Mouse (Mus musculus) MEL (cell line): ENCODE results near the gene Smchd1. TPM values are rescaled to one million over a fixed set of nuclear protein-coding genes. Genes with fewer than 3 reads are reported as not detected.

Source experiments
- DNase-seq: peaks from one replicate; pipeline ENCODE4 v3.0.0; 2011; ENCODE audit warnings: low read depth, low spot score
- H3K27ac ChIP-seq: 2 replicates; pipeline ENCODE4 v1.5.1; 2012; ENCODE audit warnings: low read depth, mild to moderate bottlenecking, control low read depth, low read length, moderate library complexity; ENCODE audit not compliant: control insufficient read depth
- H3K27me3 ChIP-seq, 2 experiments: fragments of 150-350 bp in 1 of 2; sonication (generic) in 1 of 2; 2 replicates each; pipeline ENCODE4 v1.6.1; 2012; ENCODE audit warnings: low read length in 2 of 2, mild to moderate bottlenecking in 2 of 2, improper control_type of control experiment in 1 of 2, moderate library complexity in 1 of 2; ENCODE audit not compliant: insufficient read depth in 2 of 2, control insufficient read depth in 1 of 2
- H3K36me3 ChIP-seq, 2 experiments: 2 replicates each; pipeline ENCODE4 v1.6.1; 2012 to 2014; ENCODE audit warnings: low read length in 2 of 2, improper control_type of control experiment in 1 of 2, inconsistent platforms in 1 of 2, mild to moderate bottlenecking in 1 of 2; ENCODE audit not compliant: insufficient read depth in 2 of 2, control insufficient read depth in 1 of 2
- H3K4me1 ChIP-seq, 2 experiments: fragments of 150-350 bp in 1 of 2; sonication (generic) in 1 of 2; 2 replicates each; pipeline ENCODE4 v1.6.1; 2012; ENCODE audit warnings: low read length in 2 of 2, improper control_type of control experiment in 1 of 2, mild to moderate bottlenecking in 1 of 2; ENCODE audit not compliant: insufficient read depth in 2 of 2, control insufficient read depth in 1 of 2
- H3K4me3 ChIP-seq, 2 experiments: fragments of 150-350 bp in 1 of 2; sonication (generic) in 1 of 2; 2 replicates each; pipeline ENCODE4 v1.5.1; 2012; ENCODE audit warnings: low read depth in 2 of 2, low read length in 2 of 2, mild to moderate bottlenecking in 2 of 2, moderate library complexity in 2 of 2, control low read depth in 1 of 2, improper control_type of control experiment in 1 of 2; ENCODE audit not compliant: control insufficient read depth in 1 of 2, insufficient read depth in 1 of 2
- H3K79me2 ChIP-seq: 2 replicates; pipeline ENCODE4 v1.6.1; 2012; ENCODE audit warnings: mild to moderate bottlenecking, low read length, moderate library complexity; ENCODE audit not compliant: control insufficient read depth, poor library complexity, insufficient read depth
- H3K9ac ChIP-seq: 2 replicates; pipeline ENCODE4 v1.6.1; 2012; ENCODE audit warnings: low read depth, mild to moderate bottlenecking, control low read depth, low read length, moderate library complexity; ENCODE audit not compliant: control insufficient read depth, poor library complexity, severe bottlenecking
- H3K9me3 ChIP-seq: fragments of 150-350 bp; sonication (generic); replicated peaks from 2 replicates; pipeline ENCODE4 v1.6.1; 2012; ENCODE audit warnings: mild to moderate bottlenecking, low read length, improper control_type of control experiment, moderate library complexity; ENCODE audit not compliant: insufficient read depth
- BHLHE40 ChIP-seq: IDR thresholded peaks from 2 replicates; pipeline ENCODE4 v1.6.1; 2012; ENCODE audit warnings: low read depth, mild to moderate bottlenecking, inconsistent platforms, low read length, improper control_type of control experiment, borderline replicate concordance
- CHD2 ChIP-seq: IDR thresholded peaks from 2 replicates; pipeline ENCODE4 v1.6.1; 2011; ENCODE audit warnings: low read length, improper control_type of control experiment
- EP300 ChIP-seq, 2 experiments: IDR thresholded peaks; 2 replicates each; pipeline ENCODE4 v1.6.1; 2011; ENCODE audit warnings: improper control_type of control experiment in 2 of 2, low read length in 2 of 2, low read depth in 1 of 2, mild to moderate bottlenecking in 1 of 2
- GATA1 ChIP-seq: IDR thresholded peaks from 2 replicates; pipeline ENCODE4 v1.6.1; 2011; ENCODE audit warnings: low read depth, low read length, improper control_type of control experiment
- HCFC1 ChIP-seq: IDR thresholded peaks from 2 replicates; pipeline ENCODE4 v1.6.1; 2012; ENCODE audit warnings: low read depth, mild to moderate bottlenecking, inconsistent platforms, low read length, improper control_type of control experiment, moderate library complexity
- MAFK ChIP-seq: IDR thresholded peaks from 2 replicates; pipeline ENCODE4 v1.6.1; 2011; ENCODE audit warnings: low read depth, mild to moderate bottlenecking, low read length, improper control_type of control experiment, borderline replicate concordance
- MAX ChIP-seq: IDR thresholded peaks from 2 replicates; pipeline ENCODE4 v1.6.1; 2011; ENCODE audit warnings: low read length, improper control_type of control experiment
- MAZ ChIP-seq: IDR thresholded peaks from 2 replicates; pipeline ENCODE4 v1.6.1; 2012; ENCODE audit warnings: low read depth, mild to moderate bottlenecking, inconsistent platforms, low read length, improper control_type of control experiment
- MEF2A ChIP-seq: IDR thresholded peaks from 2 replicates; pipeline ENCODE4 v1.6.1; 2014; ENCODE audit warnings: low read depth, mild to moderate bottlenecking, inconsistent platforms, low read length, improper control_type of control experiment; ENCODE audit not compliant: poor library complexity, insufficient replicate concordance, severe bottlenecking; ENCODE audit errors: extremely low read depth
- MXI1 ChIP-seq: IDR thresholded peaks from 2 replicates; pipeline ENCODE4 v1.6.1; 2011; ENCODE audit warnings: mild to moderate bottlenecking, low read depth, low read length, improper control_type of control experiment
- MYC ChIP-seq: IDR thresholded peaks from 2 replicates; pipeline ENCODE4 v1.6.1; 2011; ENCODE audit warnings: low read depth, mild to moderate bottlenecking, low read length, improper control_type of control experiment, moderate library complexity
- NRF1 ChIP-seq: IDR thresholded peaks from 2 replicates; pipeline ENCODE4 v1.6.1; 2014; ENCODE audit warnings: low read depth, mild to moderate bottlenecking, inconsistent platforms, low read length, improper control_type of control experiment, moderate library complexity; ENCODE audit not compliant: poor library complexity, insufficient read depth, severe bottlenecking
- POLR2A ChIP-seq, 2 experiments: IDR thresholded peaks; 2 replicates each; pipeline ENCODE4 v1.6.1; 2011 to 2012; ENCODE audit warnings: low read length in 2 of 2, mild to moderate bottlenecking in 2 of 2, control low read depth in 1 of 2, improper control_type of control experiment in 1 of 2, low read depth in 1 of 2, moderate library complexity in 1 of 2; ENCODE audit not compliant: control insufficient read depth in 1 of 2, insufficient read depth in 1 of 2, poor library complexity in 1 of 2
- RAD21 ChIP-seq: IDR thresholded peaks from 2 replicates; pipeline ENCODE4 v1.6.1; 2011; ENCODE audit warnings: mild to moderate bottlenecking, low read depth, low read length, improper control_type of control experiment
- RCOR1 ChIP-seq: IDR thresholded peaks from 2 replicates; pipeline ENCODE4 v1.6.1; 2012; ENCODE audit warnings: low read depth, mild to moderate bottlenecking, inconsistent platforms, low read length, improper control_type of control experiment
- SIN3A ChIP-seq: IDR thresholded peaks from 2 replicates; pipeline ENCODE4 v1.6.1; 2012; ENCODE audit warnings: low read length, improper control_type of control experiment, inconsistent platforms
- TBP ChIP-seq: IDR thresholded peaks from 2 replicates; pipeline ENCODE4 v1.8.0; 2011; ENCODE audit warnings: low read depth, low read length, improper control_type of control experiment
- USF2 ChIP-seq, 2 experiments: IDR thresholded peaks; 2 replicates each; pipeline ENCODE4 v1.6.1; 2011 to 2012; ENCODE audit warnings: improper control_type of control experiment in 2 of 2, low read length in 2 of 2, borderline replicate concordance in 1 of 2, inconsistent platforms in 1 of 2, low read depth in 1 of 2, mild to moderate bottlenecking in 1 of 2; ENCODE audit not compliant: insufficient read depth in 1 of 2
- ZNF384 ChIP-seq: IDR thresholded peaks from 2 replicates; pipeline ENCODE4 v1.6.1; 2012; ENCODE audit warnings: low read depth, mild to moderate bottlenecking, inconsistent platforms, low read length, improper control_type of control experiment
- polyA plus RNA-seq, 2 experiments: library from polyadenylated mRNA; stranded (reverse) in 1 of 2; unstranded in 1 of 2; fragments of >175 nt in 1 of 2; fragments of >200 nt in 1 of 2; gene quantifications; 2 replicates each; pipeline versions ENCODE4 v1.2.1 to v1.2.4; 2012; ENCODE audit warnings: low replicate concordance in 2 of 2, low read depth in 1 of 2; ENCODE audit not compliant: insufficient read length in 2 of 2, insufficient read depth in 1 of 2, missing spikeins in 1 of 2
- total RNA-seq: library from RNA; depleted of rRNA; stranded (reverse); fragments of 300-350 nt; gene quantifications from 2 replicates; pipeline ENCODE4 v1.2.3, GENCODE M21; 2012

Gene Smchd1
- total and polyA plus RNA-seq, 3 experiments, result 43.6 to 164 (median 45.7) TPM

DNA sequence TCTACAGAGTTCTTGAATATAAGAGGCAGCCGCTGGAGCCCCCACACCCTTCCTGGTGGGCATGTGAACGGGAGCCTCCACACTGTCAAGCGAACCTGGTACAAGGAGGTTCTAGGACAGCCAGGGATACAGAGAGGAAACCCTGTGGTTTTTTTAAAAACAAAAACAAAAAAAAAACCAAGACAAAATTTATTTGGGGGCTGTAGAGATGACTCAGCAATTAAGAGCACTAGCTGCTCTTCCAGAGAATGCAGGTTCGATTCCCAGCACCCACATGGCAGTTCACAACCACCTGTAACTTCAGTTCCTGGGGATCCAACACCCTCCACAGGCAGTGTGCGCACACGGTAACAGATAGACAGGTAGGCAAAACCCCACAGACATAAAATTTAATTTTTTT, 136.5 kb downstream of the Smchd1 start:
- H3K79me2 ChIP-seq, result no peaks in the 10 kb centered on the region
- no peak overlapping the region for H3K4me3 ChIP-seq
- H3K4me1 ChIP-seq, result no peaks in the 10 kb centered on the region
- H3K9ac ChIP-seq, result no peak overlapping the region
- no peaks in the 10 kb centered on the region for H3K27me3 ChIP-seq
- H3K27ac ChIP-seq, result no peak overlapping the region
- H3K36me3 ChIP-seq, result no peaks in the 10 kb centered on the region
- no peak for DNase-seq
- H3K9me3 ChIP-seq, result no peaks in the 10 kb centered on the region
- no peak for TF ChIP-seq MEF2A
- TF ChIP-seq MAFK, result no peak
- no peak for TF ChIP-seq MAZ
- no peak for TF ChIP-seq MYC
- TF ChIP-seq RCOR1, result no peak
- no peak for TF ChIP-seq GATA1
- no peak for TF ChIP-seq MAX
- TF ChIP-seq POLR2A (IDR thresholded peaks at IDR 0.05; ENCODE audit: control insufficient read depth in 1 of 2, insufficient read depth in 1 of 2, low read depth in 1 of 2, low read length in 2 of 2, poor library complexity in 1 of 2), result no peak
- no peak for TF ChIP-seq EP300 (IDR thresholded peaks at IDR 0.05; ENCODE audit: low read depth in 1 of 2, low read length in 2 of 2)
- no peak for TF ChIP-seq TBP
- TF ChIP-seq USF2 (IDR thresholded peaks at IDR 0.05; ENCODE audit: borderline replicate concordance in 1 of 2, insufficient read depth in 1 of 2, low read depth in 1 of 2, low read length in 2 of 2), result no peak
- no peak for TF ChIP-seq ZNF384
- TF ChIP-seq MXI1, result no peak
- TF ChIP-seq NRF1, result no peak
- no peak for TF ChIP-seq SIN3A
- no peak for TF ChIP-seq RAD21

DNA sequence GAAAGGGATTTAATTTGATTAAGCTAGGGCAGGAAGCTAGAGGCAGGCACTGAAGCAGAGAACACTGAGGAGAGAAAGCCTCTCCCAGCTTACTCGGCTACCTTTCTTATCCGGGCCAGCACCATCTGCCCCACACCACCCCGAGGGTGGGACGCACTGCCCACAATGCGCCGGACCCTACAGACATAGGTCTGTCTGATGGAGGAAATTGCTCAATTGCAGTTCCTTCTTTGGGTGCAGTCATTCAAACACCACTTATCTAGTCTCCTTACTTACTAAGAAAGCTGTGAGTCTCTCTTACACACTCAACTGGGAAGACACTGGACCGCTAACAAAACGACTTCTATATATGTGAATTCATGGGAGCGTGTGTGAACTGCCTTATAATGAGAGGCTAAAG, 137.6 kb downstream of the Smchd1 start:
- no peak for DNase-seq

More for the DNA sequence above, 137.6 kb downstream of the Smchd1 start:
- H3K27me3 ChIP-seq, result no peaks in the 10 kb centered on the region
- no peaks in the 10 kb centered on the region for H3K79me2 ChIP-seq
- H3K36me3 ChIP-seq, result no peaks in the 10 kb centered on the region
- TF ChIP-seq MXI1 (no peak), BHLHE40 (no peak), SIN3A (no peak), CHD2 (no peak), RAD21 (no peak), EP300 (IDR thresholded peaks at IDR 0.05; ENCODE audit: low read depth in 1 of 2, low read length in 2 of 2) (no peak), HCFC1 (no peak)
- TF ChIP-seq, all 39 proteins: peak for 0
- H3K9ac ChIP-seq, result no peak overlapping the region
- H3K9me3 ChIP-seq, result no peaks in the 10 kb centered on the region
- H3K4me3 ChIP-seq, result no peak overlapping the region
- H3K27ac ChIP-seq, result no peak overlapping the region
- H3K4me1 ChIP-seq, result no peaks in the 10 kb centered on the region
